Mouse (Mus musculus) heart, adult 2 months (tissue): ENCODE results near the gene Snd1.

Experiments used
- CTCF ChIP-seq: fragments of 200-600 bp; IDR thresholded peaks from 2 replicates; pipeline ENCODE4 v1.8.1; 2022; ENCODE audit warnings: antibody characterized with exemption, mild to moderate bottlenecking, moderate library complexity
- EP300 ChIP-seq: fragments of 200-500 bp; IDR thresholded peaks from 2 replicates; pipeline ENCODE4 v1.6.1; 2011; ENCODE audit warnings: low read depth, low read length, control low read depth; ENCODE audit not compliant: insufficient read depth
- POLR2A ChIP-seq: fragments of 200-500 bp; IDR thresholded peaks from 2 replicates; pipeline ENCODE4 v1.6.1; 2011; ENCODE audit warnings: mild to moderate bottlenecking, low read depth, low read length, control low read depth; ENCODE audit not compliant: insufficient read depth

DNA sequence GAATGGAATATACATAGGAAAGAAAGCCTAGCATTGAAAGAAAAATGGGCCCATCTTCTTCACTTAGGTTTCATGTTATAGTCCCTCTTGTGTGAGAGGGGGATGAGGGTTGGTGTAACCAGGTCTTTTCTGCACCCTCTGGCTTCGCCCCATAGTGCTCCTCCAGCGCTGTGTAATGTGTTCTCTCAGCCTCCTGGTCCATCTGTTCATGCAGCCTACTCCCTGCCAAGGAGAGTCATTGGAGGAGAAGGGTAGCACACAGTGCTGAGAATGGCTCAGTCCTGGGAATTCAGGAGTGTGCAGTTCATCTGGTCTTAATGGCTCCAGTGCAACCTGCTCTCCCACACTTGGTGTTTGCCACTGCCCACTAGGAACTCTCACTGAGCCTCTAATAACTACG is 326.0 kb downstream of the Snd1 start:
- no peak for TF ChIP-seq POLR2A
- no peak for TF ChIP-seq CTCF
- TF ChIP-seq EP300: no peak
